Mouse (Mus musculus) hematopoietic stem cell, adult 5-6 weeks (primary cell): ENCODE data around the gene Kbtbd7. TPM values are rescaled to one million over a fixed set of nuclear protein-coding genes. Genes with fewer than 3 reads are reported as not detected.

Experiments used
- ATAC-seq, 2 experiments: fragments of 125-278 bp in 1 of 2; replicated peaks in 1 of 2; 2 replicates each; pipeline ENCODE4 v1.8.0; 2016 to 2017; ENCODE audit warnings: inconsistent platforms in 2 of 2, mild to moderate bottlenecking in 2 of 2, moderate number of reproducible peaks in 2 of 2, low read depth in 1 of 2, moderate TSS enrichment in 1 of 2; ENCODE audit not compliant: low FRiP score in 2 of 2, poor library complexity in 2 of 2, severe bottlenecking in 2 of 2, insufficient read depth in 1 of 2, low TSS enrichment in 1 of 2
- total RNA-seq: library from RNA; stranded (forward); fragments of 172-1452, 232-1000 nt; gene quantifications from 2 replicates; pipeline ENCODE4 v1.2.3, GENCODE M21; 2017

Gene Kbtbd7
- total RNA-seq, 1 experiment from 2014 or later, result 25.7 TPM

DNA sequence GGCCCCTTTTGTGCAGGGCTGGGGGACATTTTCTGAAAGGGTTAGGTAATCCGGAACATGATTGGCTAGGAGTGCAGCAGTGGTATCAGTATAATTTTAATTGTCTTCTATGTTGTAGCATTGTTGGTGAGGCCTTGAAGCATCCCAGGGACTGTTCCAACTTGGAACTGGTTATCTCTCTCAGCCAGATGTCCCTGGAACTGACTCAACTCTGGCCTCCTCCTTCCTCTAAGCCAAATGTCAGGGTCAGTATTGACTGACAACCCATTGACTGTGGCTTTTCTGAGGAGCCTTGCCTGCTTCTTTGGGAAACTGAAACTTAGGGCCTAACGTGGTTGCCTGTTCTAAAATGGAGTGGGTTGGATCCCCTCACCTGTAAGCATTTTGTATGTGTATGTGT is 14.3 kb downstream of the Kbtbd7 start:
- ATAC-seq, result no peak

- peak; percentile 53 to 82; a peak in 2 of 4 replicates for ATAC-seq
Measured at GRCm38 (mm10) chr14:79441441-79441840, 15.1 kb downstream of the Kbtbd7 start.

DNA sequence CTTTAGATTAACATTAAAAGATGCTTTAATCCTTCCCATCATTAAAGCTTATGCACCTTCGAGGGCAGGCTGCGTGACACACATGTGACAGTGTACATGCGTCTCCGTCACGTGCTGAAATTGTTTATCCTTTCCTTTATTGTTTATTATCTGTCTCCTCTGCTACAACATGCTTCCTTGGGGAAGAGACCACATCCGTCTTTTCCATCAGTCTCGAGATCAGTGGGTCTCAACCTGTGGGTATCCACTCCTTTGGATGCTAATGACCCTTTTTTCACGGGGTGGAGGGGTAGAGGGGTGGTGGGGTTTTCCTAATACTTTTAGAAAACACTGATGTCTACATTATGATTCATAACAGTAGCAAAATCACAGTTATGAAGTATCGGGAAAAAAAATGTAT is 18.3 kb downstream of the Kbtbd7 start:
- ATAC-seq, result no peak

DNA sequence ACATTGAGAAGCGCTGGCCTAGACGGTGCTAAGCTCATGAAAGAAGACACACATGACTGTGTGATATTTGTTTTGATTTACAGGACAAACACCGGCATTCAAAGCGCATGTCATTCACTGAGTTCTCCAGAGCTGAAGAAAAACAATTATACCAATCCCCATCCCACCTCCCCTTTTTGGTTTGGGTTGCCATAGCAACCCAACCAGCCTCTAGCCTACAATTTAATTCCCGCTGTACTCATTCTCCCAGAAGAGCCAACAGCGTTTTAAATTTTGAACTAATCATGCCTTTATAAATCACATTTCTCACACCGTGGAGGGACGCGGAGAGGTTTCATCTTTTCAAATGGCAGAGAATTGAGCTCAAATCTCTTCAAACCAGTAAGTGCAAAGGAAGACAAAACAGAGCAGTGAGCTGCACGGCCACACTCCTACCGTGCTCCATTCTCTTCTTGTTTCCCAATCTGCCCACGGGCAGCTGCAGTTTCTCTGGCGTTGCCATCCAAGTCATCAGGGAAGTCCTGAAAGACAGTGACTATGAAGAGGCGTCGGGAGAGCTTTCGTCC is 18.8 kb downstream of the Kbtbd7 start:
- ATAC-seq, result 0 out of 4 replicates have a peak, but pooled peaks of 1 of the 2 experiments have one; percentile 13

DNA sequence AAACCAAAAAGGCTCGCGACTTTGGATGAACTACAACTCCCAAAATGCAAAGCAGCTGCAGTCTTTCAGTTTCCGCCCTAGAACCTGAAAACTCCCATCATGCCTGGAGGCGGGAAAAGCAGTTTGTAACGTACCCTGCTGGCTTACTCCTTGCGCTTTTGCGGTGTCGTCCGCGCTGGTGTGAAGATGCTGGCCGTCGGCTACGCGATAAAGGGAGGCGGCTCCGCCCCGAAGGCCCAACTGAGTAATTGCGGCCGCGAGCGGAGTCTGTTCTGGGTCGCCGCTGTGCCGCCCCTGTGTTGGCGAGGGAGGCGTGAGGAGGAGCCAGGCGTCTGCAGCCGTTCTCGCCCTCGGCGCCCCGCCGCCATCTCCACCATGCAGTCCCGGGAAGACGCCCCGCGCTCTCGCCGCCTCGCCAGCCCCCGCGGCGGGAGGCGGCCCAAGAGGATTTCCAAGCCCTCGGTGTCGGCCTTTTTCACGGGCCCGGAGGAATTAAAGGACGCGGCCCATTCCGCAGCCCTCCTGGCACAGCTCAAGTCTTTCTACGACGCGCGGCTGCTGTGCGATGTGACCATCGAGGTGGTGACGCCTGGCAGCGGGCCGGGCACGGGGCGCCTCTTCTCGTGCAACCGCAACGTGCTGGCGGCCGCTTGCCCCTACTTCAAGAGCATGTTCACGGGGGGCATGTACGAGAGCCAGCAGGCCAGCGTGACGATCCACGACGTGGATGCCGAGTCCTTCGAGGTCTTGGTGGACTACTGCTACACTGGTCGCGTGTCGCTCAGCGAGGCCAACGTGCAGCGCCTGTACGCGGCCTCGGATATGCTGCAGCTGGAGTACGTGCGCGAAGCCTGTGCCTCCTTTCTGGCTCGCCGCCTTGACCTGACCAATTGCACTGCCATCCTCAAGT is 25.6 kb downstream of the Kbtbd7 start, which contains the start of gene Kbtbd6:
Kbtbd6 (plus strand) TSS at position 155 of the 910 bp plus-strand sequence.
- peak; percentile 92 to 96 for ATAC-seq

GRCm38 (mm10) chr14:79452591-79452934 is 26.3 kb downstream of the Kbtbd7 start:
- peak in 1 of 2 experiments; percentile 1; a peak in 1 of 4 replicates for ATAC-seq

DNA sequence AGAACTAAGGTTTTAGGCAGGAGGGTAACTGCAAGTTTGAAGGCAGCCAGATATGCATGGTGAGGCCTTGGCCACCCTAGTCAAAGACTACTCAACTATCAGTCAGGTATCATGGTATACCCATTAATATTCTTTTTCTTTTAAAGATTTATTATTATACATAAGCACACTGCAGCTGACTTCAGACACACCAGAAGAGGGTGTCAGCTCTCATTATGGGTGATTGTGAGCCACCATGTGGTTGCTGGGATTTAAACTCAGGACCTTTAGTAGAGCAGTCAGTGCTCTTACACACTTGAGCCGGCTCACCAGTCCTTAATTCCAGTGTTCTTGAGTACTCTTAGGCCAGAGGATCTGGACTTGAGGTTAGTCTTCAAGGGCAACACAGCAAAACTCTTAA is 34.1 kb downstream of the Kbtbd7 start:
- no peak for ATAC-seq

- no peak for ATAC-seq
Measured at GRCm38 (mm10) chr14:79460988-79461387, 34.7 kb downstream of the Kbtbd7 start.

DNA sequence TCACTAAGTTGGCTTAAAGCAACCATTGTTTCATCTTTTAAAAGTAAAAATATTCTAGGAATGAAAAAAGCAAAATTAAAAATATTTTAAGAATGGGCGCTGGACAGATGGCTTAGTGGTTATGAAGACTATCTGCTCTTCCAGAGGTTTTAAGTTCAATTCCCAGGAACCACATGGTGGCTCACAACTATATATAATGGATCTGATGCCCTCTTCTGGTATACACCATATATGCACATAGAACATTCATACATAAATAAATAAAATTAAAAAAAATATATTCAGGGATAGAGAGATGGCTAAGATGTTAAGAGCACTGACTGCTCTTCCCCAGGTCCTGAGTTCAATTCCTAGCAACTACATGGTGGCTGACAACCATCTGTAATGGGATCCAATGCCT is 39.3 kb downstream of the Kbtbd7 start:
- no peak for ATAC-seq

DNA sequence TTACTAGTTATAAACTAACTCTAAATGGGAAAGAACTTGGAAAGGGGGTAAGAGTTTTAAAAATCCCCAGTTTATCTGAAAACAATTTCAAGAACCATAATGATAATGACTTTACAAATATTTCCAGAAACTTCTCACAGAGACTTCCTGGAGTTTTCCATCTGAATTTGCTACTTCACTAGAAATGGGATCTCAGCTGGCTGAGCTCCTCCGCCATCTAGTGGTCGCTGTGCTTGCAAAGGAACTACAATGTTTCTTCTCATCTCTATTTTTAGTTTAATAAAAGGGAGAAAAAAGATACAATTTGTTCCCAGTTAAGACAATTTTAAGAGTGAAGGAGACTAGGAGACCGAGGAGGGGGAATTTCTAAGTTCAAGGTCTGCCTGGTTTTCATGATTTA is 41.3 kb downstream of the Kbtbd7 start:
- no peak for ATAC-seq

DNA sequence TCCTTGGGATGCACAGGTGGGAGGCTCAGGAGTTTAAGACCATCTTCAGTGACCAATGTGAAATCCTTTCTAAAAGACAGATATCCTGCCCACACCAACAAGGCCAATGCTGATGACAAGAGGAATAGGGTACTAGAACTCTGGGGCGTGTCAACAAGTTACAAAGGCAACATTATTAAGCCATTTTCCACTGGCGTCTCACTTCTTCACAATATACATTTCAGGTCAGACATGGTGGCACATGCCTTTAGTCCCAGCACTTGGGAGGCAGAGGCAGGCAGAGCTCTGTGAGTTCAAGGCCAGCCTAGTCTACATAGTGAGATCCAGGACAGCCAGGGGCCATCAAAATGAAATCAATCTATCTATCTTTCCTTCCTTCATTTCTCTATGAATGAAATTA is 47.1 kb downstream of the Kbtbd7 start:
- no peak for ATAC-seq

Other genes starting within 250 kb of the Kbtbd7 start
- not detected in 2 replicates for gene Zfp957, start 179.1 kb upstream of the Kbtbd7 start, total RNA-seq
- gene Rgcc, start 124.9 kb upstream of the Kbtbd7 start, total RNA-seq, result 43.7 and 49.8 TPM in 2 replicates
- 41.0 and 78.3 TPM in 2 replicates for gene Naa16, start 35.7 kb upstream of the Kbtbd7 start, total RNA-seq
- gene Mtrf1, start 28.7 kb upstream of the Kbtbd7 start, total RNA-seq, result 20.4 and 22.2 TPM in 2 replicates
- 3.5 and 3.6 TPM in 2 replicates for gene Kbtbd6, start 25.3 kb downstream of the Kbtbd7 start, total RNA-seq
- gene Elf1, start 54.7 kb downstream of the Kbtbd7 start, total RNA-seq, result 323 and 335 TPM in 2 replicates
- 67.9 and 89.1 TPM in 2 replicates for gene Wbp4, start 55.0 kb downstream of the Kbtbd7 start, total RNA-seq
- 141 and 146 TPM in 2 replicates for gene Sugt1, start 161.2 kb downstream of the Kbtbd7 start, total RNA-seq
- not detected in 2 replicates for gene Cnmd, start 235.7 kb downstream of the Kbtbd7 start, total RNA-seq